Mouse (Mus musculus) monocyte, adult 5-6 weeks (primary cell): ENCODE measurements around the gene Eif4b. TPM values are rescaled to one million over a fixed set of nuclear protein-coding genes. Genes with fewer than 3 reads are reported as not detected.

Source experiments
- ATAC-seq: fragments of 153-309, 156-312 bp; replicated peaks from 2 replicates; pipeline ENCODE4 v1.8.0; 2017; ENCODE audit warnings: mild to moderate bottlenecking; ENCODE audit not compliant: low TSS enrichment, insufficient number of reproducible peaks, severe bottlenecking, poor library complexity, low FRiP score
- total RNA-seq: library from RNA; stranded (forward); fragments of 200-1000, 200-491, 200-594 nt; gene quantifications from 3 replicates; pipeline ENCODE4 v1.2.3, GENCODE M21; 2017

Eif4b gene
- total RNA-seq, 1 experiment from 2014 or later = 251 TPM

- no peak for ATAC-seq
Observed at GRCm38 (mm10) chr15:102111495-102111829, 37.9 kb downstream of the Eif4b start.

- ATAC-seq = no peak
Observed at GRCm38 (mm10) chr15:102112181-102112580, 38.6 kb downstream of the Eif4b start.

GRCm38 (mm10) chr15:102112827-102113226, 39.3 kb downstream of the Eif4b start:
- ATAC-seq = no peak

- ATAC-seq = no peak
Observed at GRCm38 (mm10) chr15:102113674-102114073, 40.1 kb downstream of the Eif4b start.

GRCm38 (mm10) chr15:102114651-102115260, 41.2 kb downstream of the Eif4b start:
- ATAC-seq = no peak

GRCm38 (mm10) chr15:102115731-102116231, 42.2 kb downstream of the Eif4b start:
- peak; percentile 20; the same call in 1 of the 2 replicates for ATAC-seq

- no peak for ATAC-seq
Observed at GRCm38 (mm10) chr15:102116753-102117415, 43.3 kb downstream of the Eif4b start.

GRCm38 (mm10) chr15:102117461-102118443, 44.2 kb downstream of the Eif4b start:
- ATAC-seq = no peak

GRCm38 (mm10) chr15:102118591-102118990, 45.0 kb downstream of the Eif4b start:
- ATAC-seq = no peak

- no peak for ATAC-seq
Observed at GRCm38 (mm10) chr15:102119121-102119830, 45.7 kb downstream of the Eif4b start.

- no peak for ATAC-seq
Observed at GRCm38 (mm10) chr15:102119831-102120170, 46.2 kb downstream of the Eif4b start.

GRCm38 (mm10) chr15:102120530-102120929, 47.0 kb downstream of the Eif4b start:
- ATAC-seq = no peak

- no peak for ATAC-seq
Observed at GRCm38 (mm10) chr15:102126303-102126702, 52.7 kb downstream of the Eif4b start.

- ATAC-seq = no peak
Observed at GRCm38 (mm10) chr15:102133314-102133713, 59.7 kb downstream of the Eif4b start.

GRCm38 (mm10) chr15:102134709-102135108, 61.1 kb downstream of the Eif4b start:
- ATAC-seq = no peak

- ATAC-seq = no peak
Observed at GRCm38 (mm10) chr15:102135522-102136128, 62.1 kb downstream of the Eif4b start.

- peak; percentile 99 for ATAC-seq
Observed at GRCm38 (mm10) chr15:102136129-102136758, 62.7 kb downstream of the Eif4b start, which contains the start of gene Spryd3. Spryd3 (minus strand) TSS chr15:102136234.

GRCm38 (mm10) chr15:102141120-102141519, 67.5 kb downstream of the Eif4b start:
- no peak for ATAC-seq
